Mouse (Mus musculus): ENCODE results near the gene Gria1. TPM values are rescaled to one million over a fixed set of nuclear protein-coding genes. Genes with fewer than 3 reads are reported as not detected.

The Gria1 gene
- polyA plus RNA-seq, 1 experiment from 2014 or later = 5.3 TPM

DNA sequence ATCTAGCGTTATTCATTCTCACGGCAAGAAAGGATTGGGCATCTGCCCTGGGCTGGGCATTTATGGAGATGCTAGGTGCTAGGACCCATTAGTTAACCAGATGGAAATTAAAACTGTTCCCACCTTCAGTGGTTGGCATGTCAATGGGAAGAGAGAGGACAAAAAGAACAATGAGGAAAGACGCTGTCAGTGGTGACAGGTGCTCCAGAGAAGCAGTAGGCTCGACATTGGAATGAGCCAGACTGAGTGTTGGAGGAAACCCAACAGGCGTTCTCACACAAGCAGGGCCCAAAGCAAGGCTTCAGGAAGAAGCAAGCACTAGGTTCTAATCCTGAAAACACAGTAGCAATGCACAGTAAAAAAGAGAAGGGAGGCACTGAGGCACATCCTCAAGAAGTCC is 203.4 kb downstream of the Gria1 start:
- ATAC-seq (replicated peaks; ENCODE audit: extremely low read depth, insufficient read depth, low FRiP score) = no peak
- WGBS = 73% methylated on average over 5 of the region's 5 CpGs
- no peak overlapping the region for H3K4me2 ChIP-seq (ENCODE audit: low read depth, low read length)
- no peaks in the 10 kb centered on the region for H3K9me3 ChIP-seq (replicated peaks; ENCODE audit: control insufficient read depth, low read length)
- no peak overlapping the region for H3K27ac ChIP-seq (ENCODE audit: low read length)
- H3K4me1 ChIP-seq (ENCODE audit: control insufficient read depth, insufficient read depth, low read length) = no peaks in the 10 kb centered on the region
- H3K36me3 ChIP-seq (ENCODE audit: control insufficient read depth, insufficient read depth) = no peaks in the 10 kb centered on the region
- no peak overlapping the region for H3K4me3 ChIP-seq (ENCODE audit: low read length)
- H3K27me3 ChIP-seq (ENCODE audit: control insufficient read depth, insufficient read depth, low read length) = no peaks in the 10 kb centered on the region
- H3K9ac ChIP-seq (ENCODE audit: low read length) = no peak overlapping the region

DNA sequence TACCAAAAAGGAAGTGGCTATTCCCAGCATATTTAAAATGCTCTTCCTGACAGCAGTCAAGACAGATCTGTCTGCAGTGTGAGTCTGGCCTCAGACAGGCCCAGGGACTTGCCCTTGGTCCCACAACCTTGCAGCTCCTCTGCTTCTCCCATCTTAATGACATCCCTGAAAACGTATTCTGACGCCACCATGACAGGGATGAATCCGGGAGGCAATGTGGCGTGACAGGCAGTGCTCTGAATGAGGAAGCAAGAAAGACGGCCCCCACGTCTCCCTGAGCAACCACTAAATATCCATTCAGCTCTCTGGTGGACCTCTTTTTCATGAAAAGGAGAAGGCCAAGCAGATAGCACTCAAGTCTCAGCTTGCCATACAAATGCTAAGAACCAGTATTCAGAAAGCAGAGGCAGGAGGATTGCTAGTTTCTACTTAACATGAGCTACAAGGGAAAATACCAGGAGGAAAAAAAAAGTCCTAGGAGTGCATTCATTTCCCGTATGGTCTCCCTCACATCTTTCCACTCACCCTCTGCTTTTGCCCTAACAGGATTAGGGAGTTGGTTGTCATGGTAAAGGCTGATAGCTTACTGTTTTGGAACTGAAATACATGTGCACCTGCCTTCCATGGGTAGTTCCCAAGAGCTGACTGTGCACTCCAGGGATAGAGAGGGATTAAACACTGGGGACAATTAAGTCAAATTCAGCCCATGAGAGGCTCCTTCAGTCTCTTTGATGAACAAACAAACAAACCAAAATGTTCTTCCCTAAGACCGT is 211.8 kb downstream of the Gria1 start:
- Histone ChIP-seq H3K36me3 (ENCODE audit: control insufficient read depth, insufficient read depth) (no peaks in the 10 kb centered on the region), H3K27me3 (ENCODE audit: control insufficient read depth, insufficient read depth, low read length) (no peaks in the 10 kb centered on the region), H3K4me2 (ENCODE audit: low read depth, low read length) (no peak overlapping the region), H3K9me3 (replicated peaks; ENCODE audit: control insufficient read depth, low read length) (no peaks in the 10 kb centered on the region), H3K9ac (ENCODE audit: low read length) (no peak overlapping the region), H3K4me1 (ENCODE audit: control insufficient read depth, insufficient read depth, low read length) (no peaks in the 10 kb centered on the region), H3K27ac (ENCODE audit: low read length) (no peak overlapping the region), H3K4me3 (ENCODE audit: low read length) (no peak overlapping the region)
- no peak for ATAC-seq (replicated peaks; ENCODE audit: extremely low read depth, insufficient read depth, low FRiP score)
- 71% methylated on average over 8 of the region's 8 CpGs for WGBS

- WGBS = 83% methylated on average over 2 of the region's 2 CpGs
- H3K36me3 ChIP-seq (ENCODE audit: control insufficient read depth, insufficient read depth) = no peaks in the 10 kb centered on the region
- ATAC-seq (replicated peaks; ENCODE audit: extremely low read depth, insufficient read depth, low FRiP score) = no peak
- H3K9me3 ChIP-seq (replicated peaks; ENCODE audit: control insufficient read depth, low read length) = no peaks in the 10 kb centered on the region
- no peaks in the 10 kb centered on the region for H3K27me3 ChIP-seq (ENCODE audit: control insufficient read depth, insufficient read depth, low read length)
- H3K4me3 ChIP-seq (ENCODE audit: low read length) = no peak overlapping the region
- no peaks in the 10 kb centered on the region for H3K4me1 ChIP-seq (ENCODE audit: control insufficient read depth, insufficient read depth, low read length)
- no peak overlapping the region for H3K27ac ChIP-seq (ENCODE audit: low read length)
- no peak overlapping the region for H3K4me2 ChIP-seq (ENCODE audit: low read depth, low read length)
- H3K9ac ChIP-seq (ENCODE audit: low read length) = no peak overlapping the region
Measured at GRCm38 (mm10) chr11:57235446-57235845, 224.3 kb downstream of the Gria1 start.

DNA sequence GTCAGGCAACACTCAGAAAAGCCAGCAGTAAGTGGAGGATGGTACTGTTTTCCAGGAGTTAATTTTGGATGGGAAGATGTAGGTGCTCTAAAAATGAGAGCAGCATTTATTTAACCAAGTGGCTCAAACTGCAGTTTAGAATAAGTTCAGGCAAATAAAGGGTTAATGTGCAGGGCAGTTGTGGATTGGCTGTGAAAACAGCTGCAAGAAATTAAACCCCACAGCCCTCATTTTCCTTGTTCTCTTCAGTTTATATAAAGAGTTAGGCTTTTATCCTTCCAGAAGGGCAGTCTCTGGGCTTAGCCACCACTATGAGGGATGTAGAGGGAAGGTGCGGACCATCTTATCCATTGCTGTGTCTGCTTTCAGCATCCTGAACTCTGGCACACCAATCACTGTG is 225.2 kb downstream of the Gria1 start:
- H3K9ac ChIP-seq (ENCODE audit: low read length) = no peak overlapping the region
- H3K27ac ChIP-seq (ENCODE audit: low read length) = no peak overlapping the region
- H3K36me3 ChIP-seq (ENCODE audit: control insufficient read depth, insufficient read depth) = no peaks in the 10 kb centered on the region
- H3K9me3 ChIP-seq (replicated peaks; ENCODE audit: control insufficient read depth, low read length) = no peaks in the 10 kb centered on the region
- 67% methylated on average over 1 of the region's 1 CpGs for WGBS
- no peak for ATAC-seq (replicated peaks; ENCODE audit: extremely low read depth, insufficient read depth, low FRiP score)
- no peaks in the 10 kb centered on the region for H3K27me3 ChIP-seq (ENCODE audit: control insufficient read depth, insufficient read depth, low read length)
- H3K4me3 ChIP-seq (ENCODE audit: low read length) = no peak overlapping the region
- no peak overlapping the region for H3K4me2 ChIP-seq (ENCODE audit: low read depth, low read length)
- no peaks in the 10 kb centered on the region for H3K4me1 ChIP-seq (ENCODE audit: control insufficient read depth, insufficient read depth, low read length)

DNA sequence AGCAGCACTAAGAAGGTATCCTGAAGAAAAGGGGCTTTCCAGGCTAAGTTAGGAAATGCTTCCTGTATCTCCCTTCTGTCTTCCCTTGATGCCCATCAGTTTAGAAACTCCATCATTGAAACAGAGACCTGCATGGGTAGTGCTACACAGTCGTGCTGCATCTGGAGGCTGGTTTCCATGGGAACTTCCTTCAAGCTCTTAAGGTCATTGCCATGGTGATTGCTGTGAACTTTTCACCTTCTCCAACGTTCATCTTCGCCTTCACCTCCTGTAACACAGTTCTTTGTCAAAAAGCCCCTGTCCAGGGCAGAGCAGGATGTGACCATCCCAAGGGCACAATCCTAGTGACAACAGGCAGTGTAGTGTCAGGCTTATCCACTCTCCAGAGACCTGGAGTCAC is 228.6 kb downstream of the Gria1 start:
- H3K27me3 ChIP-seq (ENCODE audit: control insufficient read depth, insufficient read depth, low read length) = no peaks in the 10 kb centered on the region

DNA sequence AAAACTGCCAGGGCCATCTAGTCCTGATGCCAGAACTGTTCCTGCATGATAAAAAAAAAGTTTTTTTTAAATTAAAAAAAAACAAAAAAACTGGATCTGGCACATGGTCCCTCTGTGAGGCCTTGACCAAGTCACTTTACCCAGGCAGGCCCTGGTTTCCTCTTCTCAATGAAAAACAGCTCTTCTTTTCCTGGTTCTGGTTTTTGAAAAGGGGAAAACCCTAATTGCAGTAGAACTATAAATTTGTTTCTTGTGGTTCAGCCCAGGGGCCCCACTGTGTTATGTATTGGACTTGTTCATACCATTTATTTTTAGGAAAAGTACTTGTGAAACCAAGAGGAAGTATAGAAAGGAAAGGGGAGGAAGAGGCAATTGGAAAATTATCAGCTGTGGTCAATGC is 232.6 kb downstream of the Gria1 start:
- H3K4me2 ChIP-seq (ENCODE audit: low read depth, low read length) = no peak overlapping the region
- ATAC-seq (replicated peaks; ENCODE audit: extremely low read depth, insufficient read depth, low FRiP score) = no peak

More for the DNA sequence above, 228.6 kb downstream of the Gria1 start:
- Histone ChIP-seq H3K4me1 (ENCODE audit: control insufficient read depth, insufficient read depth, low read length) (no peaks in the 10 kb centered on the region), H3K9ac (ENCODE audit: low read length) (no peak overlapping the region), H3K4me3 (ENCODE audit: low read length) (no peak overlapping the region), H3K4me2 (ENCODE audit: low read depth, low read length) (no peak overlapping the region), H3K27ac (ENCODE audit: low read length) (no peak overlapping the region), H3K36me3 (ENCODE audit: control insufficient read depth, insufficient read depth) (no peaks in the 10 kb centered on the region), H3K9me3 (replicated peaks; ENCODE audit: control insufficient read depth, low read length) (no peaks in the 10 kb centered on the region)
- ATAC-seq (replicated peaks; ENCODE audit: extremely low read depth, insufficient read depth, low FRiP score) = no peak
- WGBS = 47% methylated on average over 3 of the region's 3 CpGs

DNA sequence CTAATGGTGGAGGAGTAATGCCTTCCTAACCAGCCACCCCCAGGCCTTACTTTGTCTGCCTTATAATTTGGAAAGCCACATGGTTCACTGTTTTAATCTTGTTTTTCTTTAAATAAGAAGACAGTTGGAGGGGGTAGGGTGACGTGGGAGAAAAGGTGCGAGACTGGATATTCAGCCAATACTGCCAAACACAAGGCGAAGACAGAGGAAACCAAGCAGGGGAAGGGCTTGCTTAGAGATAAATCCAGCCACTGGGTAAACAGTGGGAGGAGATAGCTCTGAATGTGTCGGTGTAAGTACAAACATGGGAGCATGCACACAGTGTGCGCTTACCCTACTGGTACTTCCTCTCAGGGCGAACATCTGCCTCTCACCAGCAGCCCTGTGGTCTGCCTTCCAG is 233.4 kb downstream of the Gria1 start:
- Histone ChIP-seq H3K4me3 (ENCODE audit: low read length) (no peak overlapping the region), H3K9ac (ENCODE audit: low read length) (no peak overlapping the region), H3K36me3 (ENCODE audit: control insufficient read depth, insufficient read depth) (no peaks in the 10 kb centered on the region), H3K27me3 (ENCODE audit: control insufficient read depth, insufficient read depth, low read length) (no peaks in the 10 kb centered on the region), H3K4me2 (ENCODE audit: low read depth, low read length) (no peak overlapping the region), H3K4me1 (ENCODE audit: control insufficient read depth, insufficient read depth, low read length) (no peaks in the 10 kb centered on the region), H3K9me3 (replicated peaks; ENCODE audit: control insufficient read depth, low read length) (no peaks in the 10 kb centered on the region), H3K27ac (ENCODE audit: low read length) (no peak overlapping the region)
- WGBS = 47% methylated on average over 6 of the region's 6 CpGs
- ATAC-seq (replicated peaks; ENCODE audit: extremely low read depth, insufficient read depth, low FRiP score) = no peak

More for the DNA sequence above, 232.6 kb downstream of the Gria1 start:
- Histone ChIP-seq H3K27ac (ENCODE audit: low read length) (no peak overlapping the region), H3K9ac (ENCODE audit: low read length) (no peak overlapping the region), H3K27me3 (ENCODE audit: control insufficient read depth, insufficient read depth, low read length) (no peaks in the 10 kb centered on the region), H3K36me3 (ENCODE audit: control insufficient read depth, insufficient read depth) (no peaks in the 10 kb centered on the region), H3K4me1 (ENCODE audit: control insufficient read depth, insufficient read depth, low read length) (no peaks in the 10 kb centered on the region), H3K9me3 (replicated peaks; ENCODE audit: control insufficient read depth, low read length) (no peaks in the 10 kb centered on the region), H3K4me3 (ENCODE audit: low read length) (no peak overlapping the region)

DNA sequence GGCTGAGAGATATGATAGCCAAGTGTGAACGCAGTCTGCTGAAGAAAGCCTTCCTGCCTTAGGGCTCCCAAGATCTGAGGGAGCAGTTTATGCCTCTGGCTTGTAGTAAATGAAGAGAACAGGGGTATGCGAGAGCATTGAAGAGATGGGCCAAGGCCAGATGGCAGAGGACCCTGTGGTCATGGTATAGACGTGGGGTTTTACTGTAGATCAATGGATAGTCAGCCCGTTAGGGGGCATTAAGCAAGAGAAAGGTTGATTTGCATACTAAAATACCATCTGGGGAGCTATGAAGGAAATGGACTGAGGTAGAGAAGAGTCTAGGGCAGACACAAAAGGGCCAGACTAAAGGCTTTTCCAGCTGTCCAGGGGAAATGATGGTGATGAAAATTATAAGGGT is 237.7 kb downstream of the Gria1 start:
- Histone ChIP-seq H3K9ac (ENCODE audit: low read length) (no peak overlapping the region), H3K27ac (ENCODE audit: low read length) (no peak overlapping the region), H3K9me3 (replicated peaks; ENCODE audit: control insufficient read depth, low read length) (no peaks in the 10 kb centered on the region), H3K4me1 (ENCODE audit: control insufficient read depth, insufficient read depth, low read length) (no peaks in the 10 kb centered on the region), H3K4me3 (ENCODE audit: low read length) (no peak overlapping the region), H3K4me2 (ENCODE audit: low read depth, low read length) (no peak overlapping the region), H3K36me3 (ENCODE audit: control insufficient read depth, insufficient read depth) (no peaks in the 10 kb centered on the region), H3K27me3 (ENCODE audit: control insufficient read depth, insufficient read depth, low read length) (no peaks in the 10 kb centered on the region)
- ATAC-seq (replicated peaks; ENCODE audit: extremely low read depth, insufficient read depth, low FRiP score) = no peak
- WGBS = 72% methylated on average over 4 of the region's 4 CpGs

DNA sequence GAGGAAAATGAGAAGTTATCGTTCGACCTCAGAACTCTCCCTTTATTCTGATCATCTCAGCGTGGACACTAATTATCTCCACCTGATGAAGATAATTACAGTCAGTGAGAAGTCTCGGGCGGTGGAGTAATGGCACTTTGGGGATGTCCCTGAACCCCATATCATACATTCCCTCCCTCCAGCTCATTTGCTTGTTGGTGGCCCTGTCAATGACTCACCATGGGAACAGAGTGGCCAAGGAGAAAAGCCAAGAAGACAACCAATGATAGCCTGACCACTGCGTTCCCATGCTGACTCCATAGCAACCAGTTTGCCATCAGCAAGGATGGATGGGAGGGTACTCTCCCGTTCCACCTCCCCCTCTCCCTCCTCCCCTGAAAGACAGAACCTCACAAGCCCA is 238.9 kb downstream of the Gria1 start:
- Histone ChIP-seq H3K27ac (ENCODE audit: low read length) (no peak overlapping the region), H3K4me3 (ENCODE audit: low read length) (no peak overlapping the region), H3K27me3 (ENCODE audit: control insufficient read depth, insufficient read depth, low read length) (no peaks in the 10 kb centered on the region), H3K4me1 (ENCODE audit: control insufficient read depth, insufficient read depth, low read length) (no peaks in the 10 kb centered on the region), H3K36me3 (ENCODE audit: control insufficient read depth, insufficient read depth) (no peaks in the 10 kb centered on the region), H3K9me3 (replicated peaks; ENCODE audit: control insufficient read depth, low read length) (no peaks in the 10 kb centered on the region), H3K4me2 (ENCODE audit: low read depth, low read length) (no peak overlapping the region), H3K9ac (ENCODE audit: low read length) (no peak overlapping the region)
- WGBS = 78% methylated on average over 7 of the region's 7 CpGs
- no peak for ATAC-seq (replicated peaks; ENCODE audit: extremely low read depth, insufficient read depth, low FRiP score)

Measured in heart, embryonic 16.5 days (tissue).